ENCODE assay signal across 30 mouse cellular contexts in genomic region chr9:108955846-108956245, GRCm38 (mm10). TPM values are rescaled to one million over a fixed set of nuclear protein-coding genes. Genes with fewer than 3 reads are reported as not detected.
DNase-seq lines count a peak whose midpoint lies in the region; ATAC-seq lines count a peak whose summit lies in the region.
"Had no signal": no experiment of that assay in that cellular context is flagged by ENCODE, and none has a peak within 500 bp of the region (broad histone marks: within the 10 kb centered on the region; RNA-seq: fewer than 3 reads in every experiment).

No protein-coding gene starts in this region.

- H3K27ac ChIP-seq in kidney, embryonic 16.5 days (ENCODE audit: low read length) = no peak overlapping the region
- H3K27ac ChIP-seq: forebrain, embryonic 10.5 days; forebrain, embryonic 13.5 days; hindbrain, embryonic 12.5 days; hindbrain, embryonic 15.5 days had no signal

- H3K4me2 ChIP-seq in kidney, embryonic 16.5 days (replicated peaks; ENCODE audit: low read depth, low read length) = no peak overlapping the region
- H3K4me2 ChIP-seq: forebrain, embryonic 13.5 days; heart, embryonic 11.5 days; hindbrain, embryonic 12.5 days; hindbrain, embryonic 15.5 days had no signal

- no peak overlapping the region for H3K4me3 ChIP-seq in kidney, embryonic 16.5 days (ENCODE audit: low read length)
- H3K4me3 ChIP-seq: forebrain, embryonic 10.5 days; forebrain, embryonic 13.5 days; hindbrain, embryonic 12.5 days; hindbrain, embryonic 15.5 days had no signal

- H3K36me3 ChIP-seq in kidney, embryonic 16.5 days (ENCODE audit: insufficient read depth, low read length) = no peaks in the 10 kb centered on the region
- H3K36me3 ChIP-seq: hindbrain, embryonic 15.5 days had no signal

- no peak for ATAC-seq in kidney, embryonic 16.5 days (ENCODE audit: low FRiP score, low TSS enrichment)
- ATAC-seq: CD4-positive, CD25-positive, alpha-beta regulatory T cell, adult 4 months; forebrain, embryonic 13.5 days; forebrain, embryonic 16.5 days had no signal

- 88% methylated on average over 11 of the region's 11 CpGs for WGBS in kidney, embryonic 16.5 days

- DNase-seq in kidney, adult 18-20 months = peak; percentile 37
- DNase-seq in kidney, postnatal 10 days = no peak
- DNase-seq in kidney, adult 9 months = peak; percentile 73
- DNase-seq in kidney, postnatal 36 days = peak; percentile 58 to 72
- DNase-seq in gastrocnemius, postnatal 25 days = no peak
- DNase-seq: adrenal gland, adult 2 months; adrenal gland, postnatal 14 days; cerebellum, adult 11 months; cerebellum, adult 9-11 months; gastrocnemius, postnatal 10 days; heart, adult 11 months had no signal

- no peak overlapping the region for H3K9ac ChIP-seq in kidney, embryonic 16.5 days (replicated peaks; ENCODE audit: low read length)
- H3K9ac ChIP-seq: forebrain, embryonic 13.5 days; hindbrain, embryonic 12.5 days; hindbrain, embryonic 15.5 days had no signal

- H3K27me3 ChIP-seq in kidney, embryonic 16.5 days (ENCODE audit: insufficient read depth, low read length) = 0 out of 2 replicates have a peak, but pooled peaks cover 2% of the 10 kb centered on the region

- no peaks in the 10 kb centered on the region for H3K9me3 ChIP-seq in kidney, embryonic 16.5 days (ENCODE audit: low read length)
- H3K9me3 ChIP-seq: forebrain, embryonic 10.5 days; forebrain, embryonic 13.5 days; hindbrain, embryonic 12.5 days; hindbrain, embryonic 15.5 days had no signal

- H3K4me1 ChIP-seq in kidney, embryonic 16.5 days (ENCODE audit: insufficient read depth, low read length) = peaks cover 14% of the 10 kb centered on the region; the same call in 1 of the 2 replicates
- H3K4me1 ChIP-seq: hindbrain, embryonic 15.5 days had no signal

RNA-seq across cellular contexts. Expression of gene Col7a1, which starts 2.5 kb away (rescaled TPM):
- 2.9 and 3.9 TPM in 2 replicates for polyA plus RNA-seq in kidney, embryonic 16.5 days (2015; fragmentation: Nextera tagmentation; extraction: Ambion mirVana)
- 1 to 10 TPM; 1.6 to 3.5 TPM for total RNA-seq in gastrocnemius, postnatal 25 days (2021)
- total RNA-seq: hematopoietic stem cell, adult 5-6 weeks had no signal
- polyA plus RNA-seq: CD4-positive, CD25-positive, alpha-beta regulatory T cell, adult 4 months had no signal

RNA-seq across cellular contexts. Expression of gene Uqcrc1, which starts 19.4 kb away (rescaled TPM):
- 621 and 666 TPM in 2 replicates for polyA plus RNA-seq in kidney, embryonic 16.5 days (2015; fragmentation: Nextera tagmentation; extraction: Ambion mirVana)
- total RNA-seq in gastrocnemius, postnatal 25 days (2021) = 1,000 to 10,000 TPM; 1,091 to 1,107 TPM

RNA-seq across cellular contexts. Expression of gene Ucn2, which starts 30.0 kb away (rescaled TPM):
- 0.31 TPM in 1 of 2 replicates, not detected in the other for polyA plus RNA-seq in kidney, embryonic 16.5 days (2015; fragmentation: Nextera tagmentation; extraction: Ambion mirVana)
- under 1 TPM; 0.23 to 0.24 TPM for total RNA-seq in gastrocnemius, postnatal 25 days (2021)
- total RNA-seq: heart, adult 8-10 months; heart, postnatal 25 days; hematopoietic stem cell, adult 5-6 weeks had no signal
- polyA plus RNA-seq: CD4-positive, CD25-positive, alpha-beta regulatory T cell, adult 4 months; embryonic facial prominence, embryonic 11.5 days; forebrain, embryonic 10.5 days; forebrain, embryonic 13.5 days; forebrain, embryonic 16.5 days; heart, embryonic 11.5 days; heart, embryonic 14.5 days; heart, postnatal 0 days; hindbrain, embryonic 12.5 days; hindbrain, embryonic 15.5 days had no signal

RNA-seq across cellular contexts. Expression of gene Pfkfb4, which starts 35.7 kb away (rescaled TPM):
- polyA plus RNA-seq in kidney, embryonic 16.5 days (2015; fragmentation: Nextera tagmentation; extraction: Ambion mirVana) = 10.4 and 10.9 TPM in 2 replicates
- total RNA-seq in gastrocnemius, postnatal 25 days (2021) = 10 to 100 TPM; 20.4 to 32.4 TPM

RNA-seq across cellular contexts. Expression of gene Tmem89, which starts 41.4 kb away (rescaled TPM):
- polyA plus RNA-seq in kidney, embryonic 16.5 days (2015; fragmentation: Nextera tagmentation; extraction: Ambion mirVana) = not detected in 2 replicates
- total RNA-seq in gastrocnemius, postnatal 25 days (2021) = not detected
- total RNA-seq: adrenal gland, postnatal 14 days; gastrocnemius, adult 18-20 months; gastrocnemius, postnatal 10 days; gastrocnemius, postnatal 4 days; heart, postnatal 25 days; MEL had no signal
- polyA plus RNA-seq: C2C12; embryonic facial prominence, embryonic 11.5 days; embryonic facial prominence, embryonic 14.5 days; forebrain, embryonic 10.5 days; forebrain, embryonic 13.5 days; forebrain, embryonic 16.5 days; heart, embryonic 11.5 days; heart, embryonic 14.5 days; heart, postnatal 0 days had no signal

Comparison
In these comparisons a context has a peak if more than half of its experiments do, and no peak if none do; other contexts are left out.
1. DNase-seq: peak in kidney, adult 18-20 months (single experiment), kidney, adult 9 months (single experiment) and kidney, postnatal 36 days (2 of 2); none in kidney, postnatal 10 days (single experiment) and gastrocnemius, postnatal 25 days (single experiment).